Comparison of ENCODE assay signal across 8 mouse cellular contexts in the genomic region with DNA sequence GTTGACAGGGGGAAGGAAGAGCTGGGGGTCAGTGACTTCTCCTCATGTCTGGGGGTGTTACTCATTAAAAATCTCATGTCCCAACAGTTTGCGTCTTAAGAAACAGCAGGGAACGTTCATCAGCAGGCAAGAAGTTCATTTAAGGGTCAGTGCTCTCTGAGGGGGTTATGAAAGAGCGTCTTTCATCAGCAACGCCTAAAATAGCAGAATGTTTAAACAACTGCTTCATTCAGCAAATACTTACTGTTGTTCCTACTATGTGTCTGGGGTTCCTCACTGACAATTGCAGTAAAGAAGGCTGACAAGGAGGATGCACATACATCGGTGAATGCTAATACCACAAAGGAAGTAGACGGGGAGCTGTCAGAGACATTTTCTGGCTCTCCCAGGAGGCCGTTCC.
DNase-seq lines count a peak whose midpoint lies in the region; ATAC-seq and TF ChIP-seq lines count a peak whose summit lies in the region.

No protein-coding gene starts in this region.

- H3K4me1 ChIP-seq in kidney, adult 2 months (ENCODE audit: control insufficient read depth, insufficient read depth, low read length): peaks cover 4% of the 10 kb centered on the region; the same call in 1 of the 2 replicates
- peaks cover 6% of the 10 kb centered on the region; the same call in 1 of the 2 replicates for H3K4me1 ChIP-seq in limb, embryonic 13.5 days
- peaks cover 8% of the 10 kb centered on the region for H3K4me1 ChIP-seq in thymus, adult 2 months (replicated peaks; ENCODE audit: control insufficient read depth, insufficient read depth, low read length)

- no peaks in the 10 kb centered on the region for H3K27me3 ChIP-seq in kidney, adult 2 months (replicated peaks; ENCODE audit: control insufficient read depth, insufficient read depth, low read length)
- no peaks in the 10 kb centered on the region for H3K27me3 ChIP-seq in limb, embryonic 13.5 days
- H3K27me3 ChIP-seq in thymus, adult 2 months (ENCODE audit: control insufficient read depth, insufficient read depth, low read length): no peaks in the 10 kb centered on the region

- no peak for TF ChIP-seq CTCF in kidney, adult 2 months (conservative IDR thresholded peaks at IDR 0.05; ENCODE audit: insufficient read depth, insufficient read length, low read depth, low read length)
- TF ChIP-seq CTCF in thymus, adult 2 months (IDR thresholded peaks at IDR 0.05; ENCODE audit: borderline replicate concordance, control insufficient read depth, extremely low read depth, insufficient read depth, low read length, poor library complexity): no peak

- no peak for TF ChIP-seq POLR2A in kidney, adult 2 months (IDR thresholded peaks at IDR 0.05; ENCODE audit: low read depth, low read length)
- no peak for TF ChIP-seq POLR2A in thymus, adult 2 months (IDR thresholded peaks at IDR 0.05; ENCODE audit: control insufficient read depth, extremely low read depth, insufficient read depth, low read length, poor library complexity)

- peak; percentile 45 for DNase-seq in kidney, adult 2 months
- no peak for DNase-seq in kidney, adult 18-20 months
- peak; percentile 14 for DNase-seq in c-Kit-positive CD71-negative TER-119-negative erythroid progenitor cells, embryonic 14.5 days (ENCODE audit: low read depth)
- peak; percentile 22 for DNase-seq in naive thymus-derived CD4-positive, alpha-beta T cell, adult 2 months (ENCODE audit: low read depth)
- DNase-seq in urinary bladder, postnatal 10 days (ENCODE audit: low spot score): no peak
- no peak for DNase-seq in thymus, adult 2 months

- no peak for ATAC-seq in limb, embryonic 13.5 days (ENCODE audit: low FRiP score, low read depth)
- no peak for ATAC-seq in frontal cortex, adult (ENCODE audit: low TSS enrichment)

- H3K27ac ChIP-seq in kidney, adult 2 months (ENCODE audit: insufficient read depth, low read depth, low read length): no peak overlapping the region
- peak overlapping the region; percentile 49; the same call in 1 of the 2 replicates for H3K27ac ChIP-seq in limb, embryonic 13.5 days
- H3K27ac ChIP-seq in thymus, adult 2 months (ENCODE audit: control insufficient read depth, insufficient read depth, low read length): no peak overlapping the region

- no peak overlapping the region for H3K4me3 ChIP-seq in kidney, adult 2 months (ENCODE audit: insufficient read depth, low read depth, low read length)
- H3K4me3 ChIP-seq in limb, embryonic 13.5 days: no peak overlapping the region
- H3K4me3 ChIP-seq in thymus, adult 2 months (ENCODE audit: control insufficient read depth, insufficient read depth, low read length): no peak overlapping the region

- H3K36me3 ChIP-seq in kidney, adult 2 months (ENCODE audit: control insufficient read depth, insufficient read depth, low read length): no peaks in the 10 kb centered on the region; the same call in 1 of the 2 replicates
- peaks cover 11% of the 10 kb centered on the region; the same call in 1 of the 2 replicates for H3K36me3 ChIP-seq in limb, embryonic 13.5 days
- H3K36me3 ChIP-seq in thymus, adult 2 months (ENCODE audit: control insufficient read depth, insufficient read depth, low read length): no peaks in the 10 kb centered on the region

- H3K9me3 ChIP-seq in limb, embryonic 13.5 days: no peaks in the 10 kb centered on the region

- no peak overlapping the region for H3K4me2 ChIP-seq in limb, embryonic 13.5 days (replicated peaks)

- WGBS in kidney, adult 2 months: 44% methylated on average over 7 of the region's 7 CpGs
- WGBS in limb, embryonic 13.5 days: 52% methylated on average over 7 of the region's 7 CpGs
- WGBS in thymus, adult 2 months: 29% methylated on average over 7 of the region's 7 CpGs

- H3K9ac ChIP-seq in limb, embryonic 13.5 days: no peak overlapping the region

Comparison
In these comparisons a context has a peak if more than half of its experiments do, and no peak if none do; other contexts are left out.
1. DNase-seq: peak in kidney, adult 2 months (single experiment), c-Kit-positive CD71-negative TER-119-negative erythroid progenitor cells, embryonic 14.5 days (single experiment) and naive thymus-derived CD4-positive, alpha-beta T cell, adult 2 months (single experiment); none in kidney, adult 18-20 months (single experiment), urinary bladder, postnatal 10 days (single experiment) and thymus, adult 2 months (single experiment).